Mouse (Mus musculus): ENCODE measurements at regions not wholly inside any gene's neighbourhood (a gene's known extent, or its start where the extent isn't known, plus 50 kb on each side); places are given as distances from the start of the nearest gene placed in this dataset.
A peak's percentile ranks its signal among the peaks of the same experiment; 100 is the strongest.

GRCm38 (mm10) chr10:21715436-21715835, 122.5 kb downstream of the 1700020N01Rik start:
- no peak for DNase-seq (ENCODE audit: low spot score)
- intact Hi-C loops (cut with DNase I), result no loop called here

DNA sequence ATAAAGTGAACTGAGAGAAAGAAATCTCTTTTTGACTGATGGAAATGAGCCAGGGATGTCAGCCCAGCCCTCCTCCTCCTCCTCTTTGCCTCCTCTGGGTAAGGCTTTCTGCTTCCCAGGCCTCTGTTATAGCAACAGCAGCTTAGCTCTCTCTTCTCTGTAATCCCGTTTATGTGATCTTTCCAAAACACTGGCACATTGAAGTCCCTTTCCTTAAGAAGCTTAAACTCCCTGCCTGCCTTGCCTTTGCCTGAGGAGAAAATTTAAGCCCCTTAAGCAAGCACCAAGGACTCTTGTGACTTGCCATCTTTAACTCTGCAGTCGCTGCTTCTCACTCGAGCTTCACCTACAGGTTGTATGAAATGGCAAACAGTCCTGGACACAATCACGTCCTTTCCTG, 125.2 kb downstream of the 1700020N01Rik start:
- DNase-seq (ENCODE audit: low spot score), result no peak
- intact Hi-C loops (cut with DNase I), result no loop called here

- intact Hi-C loops (cut with DNase I), result no loop called here
- DNase-seq (ENCODE audit: low spot score), result peak; percentile 26
Measured at GRCm38 (mm10) chr10:21724351-21724750, 131.4 kb downstream of the 1700020N01Rik start.

GRCm38 (mm10) chr10:21724999-21725398, 132.1 kb downstream of the 1700020N01Rik start:
- intact Hi-C loops (cut with DNase I), result no loop called here
- no peak for DNase-seq (ENCODE audit: low spot score)

GRCm38 (mm10) chr10:21740256-21740655, 141.7 kb upstream of the Sgk1 start:
- DNase-seq (ENCODE audit: low spot score), result no peak
- intact Hi-C loops (cut with DNase I), result no loop called here

DNA sequence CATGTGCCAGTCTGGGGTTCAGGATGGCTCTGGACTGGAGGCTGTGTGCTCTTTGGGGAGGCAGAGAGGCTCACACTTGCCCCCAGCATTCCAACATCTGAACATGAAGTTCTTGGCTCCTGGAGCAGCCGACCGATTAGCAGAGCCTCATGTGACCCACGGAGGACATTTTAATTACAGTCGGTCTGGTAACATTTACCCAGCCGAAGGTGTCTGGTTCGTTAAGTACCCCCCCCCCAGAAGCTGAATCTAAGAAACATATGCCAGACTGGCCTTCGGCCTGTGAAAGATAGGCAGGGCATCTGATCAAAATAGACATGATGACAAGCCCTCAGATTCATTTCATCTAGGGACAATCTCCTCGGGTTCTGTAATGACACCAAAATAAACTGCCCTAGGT, 140.4 kb upstream of the Sgk1 start:
- intact Hi-C loops (cut with DNase I), result no loop called here
- DNase-seq (ENCODE audit: low spot score), result no peak

DNA sequence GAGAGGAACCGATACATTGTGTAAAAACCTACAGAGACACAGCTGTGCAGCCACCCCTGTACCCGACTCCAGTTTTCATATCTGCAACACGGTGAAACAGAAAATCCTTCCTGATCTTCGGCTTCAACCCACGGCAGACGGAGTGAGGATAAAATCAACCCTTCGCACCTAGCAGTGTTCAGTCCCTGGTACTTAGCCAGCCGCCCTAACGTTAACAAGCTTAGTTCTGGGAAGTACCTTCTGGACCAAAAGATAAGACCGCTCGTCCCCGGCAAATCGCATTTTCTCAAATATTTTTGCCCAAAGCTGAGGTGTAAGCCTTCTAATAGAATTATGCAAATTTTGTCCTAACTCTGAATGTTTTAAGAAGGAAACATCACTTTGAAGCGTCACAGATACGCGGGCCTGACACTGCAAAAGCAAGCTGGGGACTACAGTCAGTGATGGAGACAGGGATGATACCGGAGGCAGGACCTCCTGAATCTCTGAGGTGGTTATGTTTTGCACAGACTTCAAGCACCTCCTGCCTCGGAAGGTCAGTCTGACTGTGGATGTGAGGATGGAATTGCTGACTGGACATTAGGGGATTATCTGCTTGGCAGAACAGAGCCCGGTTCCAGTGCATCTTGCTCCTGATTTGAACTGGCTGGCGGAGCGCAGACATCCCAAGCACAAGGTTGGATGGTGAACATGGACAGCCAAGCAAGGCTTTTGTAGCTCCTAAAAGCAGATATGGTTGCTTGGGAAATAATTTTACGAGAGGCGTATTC, 139.8 kb upstream of the Sgk1 start:
- intact Hi-C loops (cut with DNase I), result no loop called here
- no peak for DNase-seq (ENCODE audit: low spot score)

DNA sequence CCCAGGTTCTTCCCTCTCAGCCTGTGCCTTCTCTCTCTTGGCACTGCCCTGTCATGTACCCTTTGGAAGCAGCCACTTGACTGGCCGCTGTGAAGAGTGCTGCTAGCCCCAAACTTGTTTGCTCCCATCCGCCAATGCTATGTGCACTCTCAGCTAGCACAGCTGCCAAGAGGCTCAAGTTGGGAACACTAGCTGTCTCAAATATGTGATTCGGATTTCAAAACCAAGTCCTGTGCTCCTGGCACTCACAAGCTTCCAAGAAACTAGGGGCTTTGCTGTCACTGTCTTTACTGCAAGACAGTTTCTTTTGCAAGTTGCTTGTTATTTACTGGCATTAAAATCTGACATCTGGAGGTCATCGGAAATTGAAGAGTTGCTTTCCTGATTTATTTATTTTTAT, 138.6 kb upstream of the Sgk1 start:
- intact Hi-C loops (cut with DNase I), result no loop called here

GRCm38 (mm10) chr10:21744341-21744955, 137.5 kb upstream of the Sgk1 start:
- DNase-seq (ENCODE audit: low spot score), result no peak

More for the DNA sequence above, 138.6 kb upstream of the Sgk1 start:
- DNase-seq (ENCODE audit: low spot score), result no peak

GRCm38 (mm10) chr10:21745940-21746487, 136.0 kb upstream of the Sgk1 start:
- intact Hi-C loops (cut with DNase I), result no loop called here
- no peak for DNase-seq (ENCODE audit: low spot score)

More at GRCm38 (mm10) chr10:21744341-21744955, 137.5 kb upstream of the Sgk1 start:
- intact Hi-C loops (cut with DNase I), result no loop called here

GRCm38 (mm10) chr10:21746713-21747112, 135.3 kb upstream of the Sgk1 start:
- DNase-seq (ENCODE audit: low spot score), result no peak
- intact Hi-C loops (cut with DNase I), result no loop called here

- no peak for DNase-seq (ENCODE audit: low spot score)
- intact Hi-C loops (cut with DNase I), result no loop called here
Measured at GRCm38 (mm10) chr10:21751326-21751725, 130.7 kb upstream of the Sgk1 start.

GRCm38 (mm10) chr10:21752392-21752791, 129.6 kb upstream of the Sgk1 start:
- no peak for DNase-seq (ENCODE audit: low spot score)
- intact Hi-C loops (cut with DNase I), result no loop called here

GRCm38 (mm10) chr10:21754763-21755548, 127.0 kb upstream of the Sgk1 start:
- DNase-seq (ENCODE audit: low spot score), result no peak
- intact Hi-C loops (cut with DNase I), result no loop called here

DNA sequence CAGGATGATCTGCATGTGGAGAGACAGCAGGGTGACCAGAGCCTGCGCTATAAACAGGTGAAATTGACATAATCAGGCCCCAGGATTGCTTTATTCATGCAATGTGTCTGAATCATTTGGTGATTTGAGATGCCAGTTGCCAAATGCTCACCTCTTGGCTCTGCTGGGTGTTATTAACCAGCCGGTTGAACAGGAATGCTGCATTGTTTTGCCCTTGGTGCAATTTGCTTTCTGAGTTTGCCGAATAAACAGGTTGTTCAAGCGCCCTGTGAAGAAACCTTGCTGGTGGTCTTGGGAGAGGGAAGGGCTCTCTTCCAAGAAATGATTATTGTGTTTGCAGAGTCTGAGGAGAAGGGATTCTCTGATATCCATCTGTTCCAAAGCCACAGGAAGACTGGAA, 126.3 kb upstream of the Sgk1 start:
- intact Hi-C loops (cut with DNase I), result no loop called here
- no peak for DNase-seq (ENCODE audit: low spot score)

DNA sequence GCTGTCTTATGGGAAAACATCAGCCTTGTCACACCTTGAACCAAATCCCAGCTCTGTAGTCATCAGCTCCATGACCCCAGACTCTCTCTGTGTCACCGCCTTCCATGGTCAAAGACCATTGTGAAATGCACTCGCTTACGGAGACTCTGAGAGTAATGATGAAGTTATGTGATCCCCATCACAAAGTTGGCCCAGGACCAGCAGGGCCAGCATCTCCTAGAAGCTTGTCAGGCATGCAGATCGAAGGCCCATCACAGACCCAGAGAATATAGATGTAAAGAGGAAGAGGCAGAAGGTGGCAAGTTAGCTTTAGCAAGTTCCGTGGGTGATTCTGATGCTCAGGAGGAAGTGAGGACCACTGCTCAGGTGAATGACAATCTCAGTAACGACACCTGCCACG, 125.2 kb upstream of the Sgk1 start:
- DNase-seq (ENCODE audit: low spot score), result no peak
- intact Hi-C loops (cut with DNase I), result no loop called here

DNA sequence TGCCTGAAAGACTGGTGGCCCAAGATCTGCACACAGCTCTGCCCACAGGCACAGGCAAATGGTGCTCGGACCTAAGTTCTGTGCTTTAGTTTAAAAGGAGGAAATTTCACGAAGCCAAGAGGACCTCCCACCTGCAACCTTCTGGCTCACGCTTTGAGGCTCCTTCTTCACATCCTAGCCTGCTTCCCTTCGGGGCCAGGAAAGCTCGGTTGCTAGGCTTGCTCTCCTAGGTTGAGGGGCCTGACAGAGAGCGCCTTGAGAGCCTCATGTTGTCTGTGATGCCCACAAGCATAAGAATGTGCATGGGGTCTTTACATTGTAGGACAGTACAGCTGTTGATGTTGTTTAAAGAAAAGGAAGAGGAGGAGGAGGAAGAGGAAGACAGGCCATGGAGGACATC, 123.9 kb upstream of the Sgk1 start:
- no peak for DNase-seq (ENCODE audit: low spot score)
- intact Hi-C loops (cut with DNase I), result no loop called here

DNA sequence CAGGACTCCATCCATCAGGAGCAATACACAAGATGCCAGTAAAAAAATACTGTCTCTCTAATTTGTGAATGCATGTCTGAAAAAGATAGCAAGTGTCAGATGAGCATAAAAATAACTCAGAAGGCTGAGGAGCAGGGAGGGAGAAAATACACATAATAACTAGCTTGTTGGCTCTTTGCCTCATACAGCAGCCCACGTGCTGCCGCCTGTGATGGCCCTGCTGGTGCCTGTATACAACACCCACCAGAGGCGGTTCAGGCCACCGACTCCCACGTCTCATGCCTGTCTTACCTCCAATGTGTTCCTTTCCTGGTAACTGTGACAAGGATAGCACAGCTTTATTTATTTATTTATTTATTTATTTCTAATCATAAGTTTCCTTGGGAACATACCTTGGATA, 119.5 kb upstream of the Sgk1 start:
- intact Hi-C loops (cut with DNase I), result no loop called here

GRCm38 (mm10) chr10:21763017-21763964, 118.7 kb upstream of the Sgk1 start:
- intact Hi-C loops (cut with DNase I), result no loop called here
- DNase-seq (ENCODE audit: low spot score), result no peak

More for the DNA sequence above, 119.5 kb upstream of the Sgk1 start:
- no peak for DNase-seq (ENCODE audit: low spot score)

DNA sequence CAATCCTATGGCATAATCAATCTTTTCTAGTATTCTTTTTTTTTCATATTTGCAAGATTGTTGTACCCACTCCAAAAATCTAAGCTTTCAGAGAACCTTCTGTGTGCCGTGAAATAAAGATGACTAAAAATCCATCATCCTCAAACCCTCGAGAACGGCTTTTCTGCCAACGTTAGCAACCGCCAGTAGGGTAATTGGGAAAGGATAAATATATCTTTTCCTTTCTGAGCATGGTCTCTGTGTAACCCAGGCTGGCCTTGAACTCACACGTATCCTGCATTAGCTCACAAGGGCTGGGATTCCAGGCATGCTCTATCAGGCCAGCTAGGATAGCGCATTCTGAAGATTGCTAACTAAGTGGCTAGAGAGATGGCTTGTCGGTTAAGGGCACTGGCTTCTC, 117.9 kb upstream of the Sgk1 start:
- intact Hi-C loops (cut with DNase I), result no loop called here
- DNase-seq (ENCODE audit: low spot score), result no peak

Measured in heart, postnatal 25 days (tissue).